Mouse (Mus musculus) liver, embryonic 14.5 days (tissue): Measurements from ENCODE around the gene Trim50. TPM values are rescaled to one million over a fixed set of nuclear protein-coding genes. Genes with fewer than 3 reads are reported as not detected.

Source experiments
- ATAC-seq: fragments of 200-750 bp; cut with Nextera tagmentation; 2 replicates; pipeline ENCODE4 v1.8.0; 2017; ENCODE audit warnings: moderate number of reproducible peaks, mild to moderate bottlenecking, moderate library complexity; ENCODE audit not compliant: insufficient read depth
- DNase-seq, 3 experiments: peaks; one replicate each; pipeline ENCODE4 v3.0.0-alpha.2; 2012 to 2013; ENCODE audit warnings: low read depth in 3 of 3, low spot score in 3 of 3
- H3K27ac ChIP-seq: fragments of 300-500 bp; sonication (generic); 2 replicates; pipeline ENCODE4 v1.5.1; 2014; ENCODE audit warnings: moderate library complexity, mild to moderate bottlenecking, control low read depth, inconsistent platforms
- H3K27me3 ChIP-seq: fragments of 300-500 bp; sonication (generic); 2 replicates; pipeline ENCODE4 v1.6.1; 2014; ENCODE audit warnings: mild to moderate bottlenecking, low read length, moderate library complexity; ENCODE audit not compliant: control insufficient read depth, insufficient read depth
- H3K36me3 ChIP-seq: fragments of 300-500 bp; sonication (generic); replicated peaks from 2 replicates; pipeline ENCODE4 v1.6.1; 2014; ENCODE audit warnings: low read depth; ENCODE audit not compliant: control insufficient read depth, insufficient read depth
- H3K4me1 ChIP-seq, 2 experiments: fragments of 200-500 bp in 1 of 2; fragments of 300-500 bp in 1 of 2; sonication (generic) in 1 of 2; replicated peaks; 2 replicates each; pipeline ENCODE4 v1.6.1; 2012 to 2014; ENCODE audit warnings: antibody characterized with exemption in 1 of 2, inconsistent platforms in 1 of 2, low read length in 1 of 2; ENCODE audit not compliant: control insufficient read depth in 2 of 2, insufficient read depth in 2 of 2
- H3K4me2 ChIP-seq: fragments of 300-500 bp; sonication (generic); 2 replicates; pipeline ENCODE4 v1.6.1; 2014; ENCODE audit warnings: low read depth, mild to moderate bottlenecking, control low read depth, moderate library complexity
- H3K4me3 ChIP-seq, 2 experiments: fragments of 200-500 bp in 1 of 2; fragments of 300-500 bp in 1 of 2; sonication (generic) in 1 of 2; 2 replicates each; pipeline ENCODE4 v1.5.1; 2012 to 2014; ENCODE audit warnings: low read depth in 2 of 2, low read length in 2 of 2, mild to moderate bottlenecking in 2 of 2, control low read depth in 1 of 2, inconsistent platforms in 1 of 2, moderate library complexity in 1 of 2; ENCODE audit not compliant: insufficient read depth in 1 of 2
- H3K9ac ChIP-seq: fragments of 300-500 bp; sonication (generic); replicated peaks from 2 replicates; pipeline ENCODE4 v1.6.1; 2014; ENCODE audit warnings: mild to moderate bottlenecking, control low read depth, moderate library complexity
- H3K9me3 ChIP-seq: fragments of 300-500 bp; sonication (generic); 2 replicates; pipeline ENCODE4 v1.6.1; 2016; ENCODE audit warnings: low read length, mixed read lengths; ENCODE audit not compliant: control insufficient read depth
- CTCF ChIP-seq: IDR thresholded peaks from 2 replicates; pipeline ENCODE4 v1.5.1; 2016; ENCODE audit warnings: antibody characterized with exemption, low read depth, control low read depth
- EP300 ChIP-seq: IDR thresholded peaks from 2 replicates; pipeline ENCODE4 v1.6.1; 2016; ENCODE audit warnings: antibody characterized with exemption, low read depth
- WGBS: fragments of 180-500 bp; shearing (Covaris S2); extraction: QIAGEN DNeasy Blood & Tissue Kit; methylation state at CpG from one replicate; pipeline ENCODE4 v1.1.7; 2014; ENCODE audit not compliant: insufficient replicate concordance; 5-methylcytosine and 5-hydroxymethylcytosine counted together
- polyA plus RNA-seq, 2 experiments: library from polyadenylated mRNA; depleted of rRNA in 1 of 2; stranded (reverse) in 1 of 2; unstranded in 1 of 2; fragments of >200 nt; fragmentation: Nextera tagmentation in 1 of 2; extraction: Ambion mirVana in 1 of 2; gene quantifications; 2 replicates each; pipeline versions ENCODE4 v1.2.1 to v1.2.3; 2012 to 2014

Trim50 gene
- polyA plus RNA-seq, 2 experiments: not detected

GRCm38 (mm10) chr5:135345989-135346388 is 7.1 kb upstream of the Trim50 start:
- Histone ChIP-seq H3K4me2 (no peak overlapping the region), H3K9me3 (no peaks in the 10 kb centered on the region), H3K27me3 (no peaks in the 10 kb centered on the region), H3K27ac (no peak overlapping the region), H3K9ac (no peak overlapping the region), H3K36me3 (no peaks in the 10 kb centered on the region), H3K4me3 (no peak overlapping the region), H3K4me1 (0 out of 4 replicates have a peak, but pooled peaks cover 0 to 2% of the 10 kb centered on the region in 2 experiments)
- DNase-seq (no peak), ATAC-seq (no peak)
- TF ChIP-seq EP300: no peak
- no peak for TF ChIP-seq CTCF
- WGBS: 50% methylated on average over 7 of the region's 7 CpGs

DNA sequence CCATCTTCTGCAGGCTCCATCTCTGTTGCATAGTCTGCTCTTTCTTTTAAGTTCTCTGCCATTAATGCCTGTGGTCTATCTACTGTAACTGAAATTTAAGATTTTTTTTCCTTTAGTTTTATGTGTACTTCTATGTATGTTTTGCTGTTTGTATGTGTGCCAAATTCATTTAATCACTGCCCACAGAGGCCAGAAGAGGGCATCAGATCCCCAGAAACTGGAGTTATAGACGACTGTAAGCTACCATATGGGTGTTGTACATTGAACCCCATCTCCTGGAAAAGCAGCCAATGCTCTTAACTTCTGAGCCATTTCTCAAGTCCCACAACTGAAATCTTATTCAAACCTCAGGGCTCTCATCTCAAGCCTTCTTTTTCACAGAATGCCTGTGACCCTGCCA is 6.7 kb upstream of the Trim50 start:
- TF ChIP-seq EP300 (no peak), CTCF (no peak)
- no peak overlapping the region for H3K27ac ChIP-seq
- H3K9me3 ChIP-seq: no peaks in the 10 kb centered on the region
- WGBS: 5% methylated on average over 1 of the region's 1 CpGs
- H3K4me3 ChIP-seq: no peak overlapping the region
- no peak overlapping the region for H3K9ac ChIP-seq
- H3K4me2 ChIP-seq: no peak overlapping the region
- H3K36me3 ChIP-seq: no peaks in the 10 kb centered on the region
- ATAC-seq (no peak), DNase-seq (no peak)
- H3K27me3 ChIP-seq: no peaks in the 10 kb centered on the region
- H3K4me1 ChIP-seq: 0 out of 4 replicates have a peak, but pooled peaks cover 0 to 2% of the 10 kb centered on the region in 2 experiments

GRCm38 (mm10) chr5:135347511-135348011 is 5.5 kb upstream of the Trim50 start:
- no peak overlapping the region; the same call in 1 of the 2 replicates for H3K9ac ChIP-seq
- TF ChIP-seq CTCF (no peak), EP300 (no peak)

DNA sequence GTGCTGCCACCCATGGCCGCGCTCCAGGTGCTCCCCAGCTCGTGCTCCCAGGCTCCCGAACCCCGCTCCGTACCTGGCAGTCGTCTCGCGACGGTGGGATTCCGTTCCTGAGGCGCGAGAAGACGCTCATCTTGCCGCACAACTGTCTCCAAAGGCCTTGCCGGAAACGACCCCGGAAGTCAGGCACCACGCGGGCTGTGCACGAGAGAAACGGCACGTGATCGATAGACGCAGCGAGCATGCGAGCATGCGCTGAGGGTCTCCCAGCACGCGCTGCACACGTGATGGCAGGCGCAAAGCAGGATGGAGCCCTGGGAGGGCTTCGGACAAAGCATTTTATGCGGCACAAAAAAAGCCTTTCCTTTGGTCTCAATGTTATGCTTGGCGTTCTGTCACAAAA is 3.2 kb upstream of the Trim50 start, which contains the start of gene Fkbp6:
Fkbp6 (minus strand) TSS at position 183 of the 400 bp plus-strand sequence.
- H3K4me3 ChIP-seq: no peak within 1 kb of the TSS
- no peaks in the 10 kb centered on the region for H3K9me3 ChIP-seq
- no peaks in the 10 kb centered on the region for H3K27me3 ChIP-seq
- no peak within 1 kb of the TSS for H3K9ac ChIP-seq
- no peak for DNase-seq
- no peak for ATAC-seq
- H3K36me3 ChIP-seq: no peaks in the 10 kb centered on the region
- H3K27ac ChIP-seq: no peak within 1 kb of the TSS
- TF ChIP-seq EP300: no peak
- TF ChIP-seq CTCF: no peak
- 80% methylated on average over 35 of the region's 35 CpGs for WGBS
- H3K4me2 ChIP-seq: no peak within 1 kb of the TSS
- H3K4me1 ChIP-seq: 0 out of 4 replicates have a peak, but pooled peaks cover 0 to 2% of the 10 kb centered on the region in 2 experiments

More at GRCm38 (mm10) chr5:135347511-135348011, 5.5 kb upstream of the Trim50 start:
- 43% methylated on average over 4 of the region's 4 CpGs for WGBS
- H3K27ac ChIP-seq: no peak overlapping the region
- no peak overlapping the region for H3K4me2 ChIP-seq
- H3K27me3 ChIP-seq: no peaks in the 10 kb centered on the region
- H3K9me3 ChIP-seq: no peaks in the 10 kb centered on the region
- no peak overlapping the region for H3K4me3 ChIP-seq
- DNase-seq: no peak
- H3K4me1 ChIP-seq: 0 out of 4 replicates have a peak, but pooled peaks cover 0 to 2% of the 10 kb centered on the region in 2 experiments
- no peaks in the 10 kb centered on the region for H3K36me3 ChIP-seq
- ATAC-seq: no peak

GRCm38 (mm10) chr5:135351606-135352005 is 1.5 kb upstream of the Trim50 start:
- H3K4me2 ChIP-seq: no peak overlapping the region
- H3K36me3 ChIP-seq: no peaks in the 10 kb centered on the region
- ATAC-seq (no peak), DNase-seq (no peak)
- no peak overlapping the region for H3K9ac ChIP-seq
- H3K27ac ChIP-seq: no peak overlapping the region
- no peak overlapping the region for H3K4me3 ChIP-seq
- no peaks in the 10 kb centered on the region for H3K4me1 ChIP-seq
- H3K9me3 ChIP-seq: no peaks in the 10 kb centered on the region
- H3K27me3 ChIP-seq: no peaks in the 10 kb centered on the region; the same call in 1 of the 2 replicates
- 59% methylated on average over 13 of the region's 13 CpGs for WGBS
- TF ChIP-seq EP300: no peak
- no peak for TF ChIP-seq CTCF
